Mouse (Mus musculus): ENCODE results near the gene Lrp11. TPM values are rescaled to one million over a fixed set of nuclear protein-coding genes. Genes with fewer than 3 reads are reported as not detected.
"Not testable (repeated sequence)": the region's sequence is repeated elsewhere in the genome, so short reads cannot be mapped to it uniquely, and the experiment has no call there.

The Lrp11 gene
- polyA plus RNA-seq, 1 experiment from 2014 or later = 49.1 TPM

GRCm38 (mm10) chr10:7600647-7601046, 11.0 kb downstream of the Lrp11 start:
- no peak overlapping the region for H3K4me2 ChIP-seq
- H3K9ac ChIP-seq (replicated peaks) = no peak overlapping the region
- no peak overlapping the region for H3K27ac ChIP-seq (replicated peaks)
- no peaks in the 10 kb centered on the region for H3K27me3 ChIP-seq (replicated peaks)
- WGBS = 13% methylated on average over 6 of the region's 6 CpGs
- H3K36me3 ChIP-seq = peaks cover 15% of the 10 kb centered on the region
- no peaks in the 10 kb centered on the region for H3K9me3 ChIP-seq (replicated peaks)
- ATAC-seq (ENCODE audit: low FRiP score) = no peak; the same call in 1 of the 2 replicates
- peaks cover 8% of the 10 kb centered on the region; the same call in 1 of the 2 replicates for H3K4me1 ChIP-seq
- H3K4me3 ChIP-seq (replicated peaks) = no peak overlapping the region

DNA sequence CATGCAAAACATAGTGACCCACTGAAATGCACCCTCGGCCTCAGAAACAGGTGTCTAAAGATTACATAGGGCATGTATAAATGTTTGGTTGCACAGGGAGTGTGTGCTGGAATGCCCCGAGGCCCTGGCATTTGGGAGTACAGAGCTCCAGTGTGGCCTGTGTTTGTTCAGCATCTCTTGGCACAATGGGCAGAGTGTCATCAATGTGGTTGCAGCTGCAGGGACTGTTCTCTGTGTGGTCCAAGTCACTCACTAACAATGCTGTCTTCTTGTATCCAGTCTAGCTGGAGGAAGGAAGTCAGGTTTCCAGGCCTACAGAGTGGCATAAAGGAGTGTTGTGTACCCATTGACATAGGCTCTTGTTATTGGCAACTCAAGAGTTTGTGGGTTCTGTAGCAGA, 15.6 kb downstream of the Lrp11 start:
- Histone ChIP-seq H3K4me1 (no peaks in the 10 kb centered on the region), H3K9ac (replicated peaks) (no peak overlapping the region), H3K9me3 (replicated peaks) (no peaks in the 10 kb centered on the region), H3K36me3 (peaks cover 30% of the 10 kb centered on the region), H3K27ac (replicated peaks) (no peak overlapping the region), H3K27me3 (replicated peaks) (no peaks in the 10 kb centered on the region), H3K4me3 (replicated peaks) (no peak overlapping the region), H3K4me2 (no peak overlapping the region)
- no peak for ATAC-seq (ENCODE audit: low FRiP score)
- 81% methylated on average over 2 of the region's 2 CpGs for WGBS

DNA sequence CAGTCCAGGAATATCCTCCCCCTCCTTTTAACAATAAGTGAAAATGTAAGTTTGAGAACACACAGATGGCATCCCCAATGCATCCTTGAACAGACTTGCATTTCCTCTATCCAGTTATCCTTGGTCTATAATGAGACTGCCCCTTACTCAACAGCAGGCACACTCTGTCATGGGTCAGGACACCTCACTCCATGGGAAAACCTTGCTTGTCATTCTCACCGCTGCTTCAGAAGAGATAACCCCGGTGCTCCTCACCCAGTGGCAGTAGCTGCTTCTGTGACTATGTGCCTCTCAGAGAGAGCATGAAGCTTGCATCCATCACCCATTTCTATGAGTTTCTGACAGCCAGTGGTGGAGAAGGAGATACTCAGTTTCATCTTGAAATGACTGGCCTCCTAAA, 16.8 kb downstream of the Lrp11 start:
- no peak overlapping the region for H3K27ac ChIP-seq (replicated peaks)
- H3K4me1 ChIP-seq = no peaks in the 10 kb centered on the region
- H3K4me3 ChIP-seq (replicated peaks) = no peak overlapping the region
- 90% methylated on average over 2 of the region's 2 CpGs for whole genome bisulfite sequencing
- no peaks in the 10 kb centered on the region for H3K27me3 ChIP-seq (replicated peaks)
- H3K36me3 ChIP-seq = peaks cover 34% of the 10 kb centered on the region
- no peak overlapping the region for H3K9ac ChIP-seq (replicated peaks)
- H3K4me2 ChIP-seq = no peak overlapping the region
- H3K9me3 ChIP-seq (replicated peaks) = no peaks in the 10 kb centered on the region
- no peak for ATAC-seq (ENCODE audit: low FRiP score)

- peaks cover 28% of the 10 kb centered on the region for H3K36me3 ChIP-seq
- no peak overlapping the region for H3K9ac ChIP-seq (replicated peaks)
- H3K27ac ChIP-seq (replicated peaks) = no peak overlapping the region
- no peak for ATAC-seq (ENCODE audit: low FRiP score)
- no peak overlapping the region for H3K4me2 ChIP-seq
- no peaks in the 10 kb centered on the region for H3K4me1 ChIP-seq
- 95% methylated on average over 17 of the region's 17 CpGs for WGBS
- no peaks in the 10 kb centered on the region for H3K9me3 ChIP-seq (replicated peaks)
- H3K27me3 ChIP-seq (replicated peaks) = no peaks in the 10 kb centered on the region
- no peak overlapping the region for H3K4me3 ChIP-seq (replicated peaks)
Measured at GRCm38 (mm10) chr10:7608611-7609010, 19.0 kb downstream of the Lrp11 start.

GRCm38 (mm10) chr10:7611647-7612046, 22.0 kb downstream of the Lrp11 start:
- H3K4me2 ChIP-seq = no peak overlapping the region
- ATAC-seq (ENCODE audit: low FRiP score) = no peak
- no peaks in the 10 kb centered on the region for H3K4me1 ChIP-seq
- H3K9me3 ChIP-seq (replicated peaks) = 0 out of 2 replicates have a peak, but pooled peaks cover 4% of the 10 kb centered on the region
- 57% methylated on average over 6 of the region's 6 CpGs for WGBS
- peaks cover 30% of the 10 kb centered on the region for H3K36me3 ChIP-seq
- no peaks in the 10 kb centered on the region for H3K27me3 ChIP-seq (replicated peaks)
- no peak overlapping the region for H3K9ac ChIP-seq (replicated peaks)
- H3K4me3 ChIP-seq (replicated peaks) = no peak overlapping the region
- H3K27ac ChIP-seq (replicated peaks) = no peak overlapping the region

- ATAC-seq (ENCODE audit: low FRiP score); H3K27ac ChIP-seq (replicated peaks); H3K4me1 ChIP-seq; H3K9ac ChIP-seq (replicated peaks); H3K27me3 ChIP-seq (replicated peaks); H3K9me3 ChIP-seq (replicated peaks); H3K4me2 ChIP-seq; H3K4me3 ChIP-seq (replicated peaks): not testable (repeated sequence)
- peaks cover 34% of the 10 kb centered on the region for H3K36me3 ChIP-seq
Measured at GRCm38 (mm10) chr10:7612210-7612609, 22.6 kb downstream of the Lrp11 start.

DNA sequence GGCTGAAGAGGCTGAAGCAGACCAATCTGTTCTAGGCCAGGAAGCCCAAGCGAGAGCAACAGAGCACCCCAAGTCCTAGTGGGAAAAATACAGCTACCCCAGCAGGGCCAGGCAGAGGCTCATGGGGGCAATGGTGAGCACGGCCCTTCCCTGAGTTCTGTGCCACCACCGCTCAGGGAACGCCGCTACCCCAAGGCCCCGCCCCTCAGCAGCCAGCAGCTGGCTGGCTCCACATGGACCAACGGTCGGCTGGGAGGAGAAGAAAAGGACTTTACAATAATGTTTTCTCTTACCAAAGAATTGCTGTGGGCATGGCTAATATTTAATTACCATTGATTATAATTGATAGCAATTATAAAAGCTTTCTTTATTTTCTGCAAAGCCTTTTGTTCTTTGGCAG, 25.2 kb downstream of the Lrp11 start:
- H3K4me3 ChIP-seq (replicated peaks) = no peak overlapping the region
- H3K36me3 ChIP-seq = peaks cover 19% of the 10 kb centered on the region
- H3K4me2 ChIP-seq = no peak overlapping the region
- H3K4me1 ChIP-seq = no peaks in the 10 kb centered on the region
- H3K9ac ChIP-seq (replicated peaks) = no peak overlapping the region
- H3K27ac ChIP-seq (replicated peaks) = no peak overlapping the region
- no peak for ATAC-seq (ENCODE audit: low FRiP score)
- 88% methylated on average over 8 of the region's 8 CpGs for WGBS
- H3K27me3 ChIP-seq (replicated peaks) = no peaks in the 10 kb centered on the region
- 0 out of 2 replicates have a peak, but pooled peaks cover 4% of the 10 kb centered on the region for H3K9me3 ChIP-seq (replicated peaks)

GRCm38 (mm10) chr10:7617146-7617545, 27.5 kb downstream of the Lrp11 start:
- not testable (repeated sequence) for H3K4me1 ChIP-seq; H3K4me3 ChIP-seq (replicated peaks); ATAC-seq (ENCODE audit: low FRiP score); H3K4me2 ChIP-seq; H3K9me3 ChIP-seq (replicated peaks); H3K27ac ChIP-seq (replicated peaks); H3K27me3 ChIP-seq (replicated peaks); H3K9ac ChIP-seq (replicated peaks)
- WGBS = 92% methylated on average over 10 of the region's 11 CpGs
- peaks cover 24% of the 10 kb centered on the region for H3K36me3 ChIP-seq

DNA sequence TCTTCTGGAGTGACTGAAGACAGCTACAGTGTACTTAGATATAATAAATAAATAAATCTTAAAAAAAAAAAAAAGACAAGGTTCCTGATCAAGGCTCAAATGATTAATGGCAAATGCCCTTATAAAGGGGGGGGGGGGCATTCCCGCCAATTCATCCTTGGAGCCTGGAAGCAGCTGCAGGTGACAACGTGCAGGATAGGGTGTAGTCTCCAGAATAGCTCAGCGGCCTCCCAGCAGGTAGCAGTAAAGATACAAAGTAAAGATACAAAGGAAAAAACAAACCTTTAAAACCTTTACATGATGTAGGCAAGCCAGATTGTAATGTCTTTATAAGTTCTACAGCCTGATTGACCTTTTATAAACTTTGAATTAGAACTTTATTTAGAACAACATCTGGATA, 28.0 kb downstream of the Lrp11 start:
- not testable (repeated sequence) for H3K9me3 ChIP-seq (replicated peaks); H3K9ac ChIP-seq (replicated peaks); H3K4me3 ChIP-seq (replicated peaks); H3K4me2 ChIP-seq; H3K4me1 ChIP-seq; H3K27ac ChIP-seq (replicated peaks); ATAC-seq (ENCODE audit: low FRiP score); H3K27me3 ChIP-seq (replicated peaks)
- WGBS = 35% methylated on average over 3 of the region's 3 CpGs
- peaks cover 25% of the 10 kb centered on the region for H3K36me3 ChIP-seq

- Histone ChIP-seq H3K36me3 (peaks cover 43% of the 10 kb centered on the region), H3K9ac (replicated peaks) (no peak overlapping the region), H3K4me2 (no peak overlapping the region), H3K27me3 (replicated peaks) (no peaks in the 10 kb centered on the region), H3K9me3 (replicated peaks) (0 out of 2 replicates have a peak, but pooled peaks cover 1% of the 10 kb centered on the region), H3K4me3 (replicated peaks) (no peak overlapping the region), H3K27ac (replicated peaks) (no peak overlapping the region), H3K4me1 (no peaks in the 10 kb centered on the region)
- no peak for ATAC-seq (ENCODE audit: low FRiP score)
- 86% methylated on average over 5 of the region's 5 CpGs for whole genome bisulfite sequencing
Measured at GRCm38 (mm10) chr10:7619821-7620241, 30.2 kb downstream of the Lrp11 start.

DNA sequence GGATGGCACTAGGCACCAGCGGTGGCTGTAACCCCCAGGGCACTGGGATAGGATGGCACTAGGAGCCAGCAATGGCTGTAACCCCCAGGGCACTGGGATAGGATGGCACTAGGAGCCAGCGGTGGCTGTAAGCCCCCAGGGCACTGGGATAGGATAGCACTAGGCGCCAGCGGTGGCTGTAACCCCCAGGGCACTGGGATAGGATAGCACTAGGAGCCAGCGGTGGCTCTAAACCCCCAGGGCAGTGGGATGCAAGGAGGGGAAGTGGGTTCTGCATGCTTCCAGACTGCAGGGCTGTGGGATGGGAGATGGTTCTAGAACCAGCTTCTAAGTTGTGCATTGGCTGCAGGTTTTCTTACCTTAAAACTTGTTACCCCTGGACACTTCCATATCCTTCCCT, 31.1 kb downstream of the Lrp11 start:
- no peak overlapping the region for H3K9ac ChIP-seq (replicated peaks)
- no peak overlapping the region for H3K27ac ChIP-seq (replicated peaks)
- no peaks in the 10 kb centered on the region for H3K4me1 ChIP-seq
- no peaks in the 10 kb centered on the region for H3K27me3 ChIP-seq (replicated peaks)
- H3K4me2 ChIP-seq = no peak overlapping the region
- no peak for ATAC-seq (ENCODE audit: low FRiP score)
- H3K9me3 ChIP-seq (replicated peaks) = no peaks in the 10 kb centered on the region
- H3K36me3 ChIP-seq = peaks cover 42% of the 10 kb centered on the region
- H3K4me3 ChIP-seq (replicated peaks) = no peak overlapping the region
- 79% methylated on average over 5 of the region's 5 CpGs for WGBS

- no peaks in the 10 kb centered on the region for H3K9me3 ChIP-seq (replicated peaks)
- H3K4me2 ChIP-seq = no peak overlapping the region
- ATAC-seq (ENCODE audit: low FRiP score) = no peak
- no peaks in the 10 kb centered on the region for H3K27me3 ChIP-seq (replicated peaks)
- H3K9ac ChIP-seq (replicated peaks) = no peak overlapping the region
- no peak overlapping the region for H3K27ac ChIP-seq (replicated peaks)
- H3K36me3 ChIP-seq = peaks cover 44% of the 10 kb centered on the region
- no peaks in the 10 kb centered on the region for H3K4me1 ChIP-seq
- H3K4me3 ChIP-seq (replicated peaks) = no peak overlapping the region
- WGBS = 93% methylated on average over 3 of the region's 3 CpGs
Measured at GRCm38 (mm10) chr10:7622378-7622777, 32.8 kb downstream of the Lrp11 start.

Measured in neural tube, embryonic 15.5 days (tissue).